Mouse (Mus musculus) neural tube, embryonic 15.5 days (tissue): ENCODE data around the gene Osbpl10. TPM values are rescaled to one million over a fixed set of nuclear protein-coding genes. Genes with fewer than 3 reads are reported as not detected.

Experiments used
- ATAC-seq: fragments of 200-750 bp; cut with Nextera tagmentation; 2 replicates; pipeline ENCODE4 v1.8.0; 2017; ENCODE audit warnings: mild to moderate bottlenecking, moderate TSS enrichment, moderate library complexity; ENCODE audit not compliant: low FRiP score
- H3K27ac ChIP-seq: fragments of 300-500 bp; sonication (generic); replicated peaks from 2 replicates; pipeline ENCODE4 v1.5.1; 2015; ENCODE audit warnings: mild to moderate bottlenecking, inconsistent platforms
- H3K27me3 ChIP-seq: fragments of 300-500 bp; sonication (generic); replicated peaks from 2 replicates; pipeline ENCODE4 v1.6.1; 2015; ENCODE audit warnings: inconsistent platforms
- H3K36me3 ChIP-seq: fragments of 300-500 bp; sonication (generic); 2 replicates; pipeline ENCODE4 v1.6.1; 2015; ENCODE audit warnings: inconsistent platforms
- H3K4me1 ChIP-seq: fragments of 300-500 bp; sonication (generic); 2 replicates; pipeline ENCODE4 v1.6.1; 2015; ENCODE audit warnings: inconsistent platforms
- H3K4me2 ChIP-seq: fragments of 300-500 bp; sonication (generic); 2 replicates; pipeline ENCODE4 v1.6.1; 2015; ENCODE audit warnings: inconsistent platforms, mild to moderate bottlenecking, moderate library complexity
- H3K4me3 ChIP-seq: fragments of 300-500 bp; sonication (generic); replicated peaks from 2 replicates; pipeline ENCODE4 v1.5.1; 2015; ENCODE audit warnings: mild to moderate bottlenecking, inconsistent platforms
- H3K9ac ChIP-seq: fragments of 300-500 bp; sonication (generic); replicated peaks from 2 replicates; pipeline ENCODE4 v1.6.1; 2015; ENCODE audit warnings: mild to moderate bottlenecking, inconsistent platforms
- H3K9me3 ChIP-seq: fragments of 300-500 bp; sonication (generic); replicated peaks from 2 replicates; pipeline ENCODE4 v1.6.1; 2016; ENCODE audit warnings: inconsistent platforms
- WGBS: fragments of 180-500 bp; shearing (Covaris S2); methylation state at CpG from one replicate; pipeline ENCODE4 v1.1.7; 2015; ENCODE audit warnings: mixed read lengths; 5-methylcytosine and 5-hydroxymethylcytosine counted together
- polyA plus RNA-seq: library from polyadenylated mRNA; unstranded; fragments of >200 nt; fragmentation: Nextera tagmentation; extraction: Ambion mirVana; gene quantifications from 2 replicates; pipeline ENCODE4 v1.2.1, GENCODE M21; 2015

Gene Osbpl10
- 3.1 and 8.1 TPM in 2 replicates for polyA plus RNA-seq

- H3K27me3 ChIP-seq, result 0 out of 2 replicates have a peak, but pooled peaks cover 2% of the 10 kb centered on the region
- peak within 1 kb of the TSS; percentile 84 for H3K4me3 ChIP-seq
- H3K9ac ChIP-seq, result peak within 1 kb of the TSS; percentile 91
- peak; percentile 89 for ATAC-seq
- under 1% methylated on average over 66 of the region's 86 CpGs for WGBS
- H3K36me3 ChIP-seq, result no peaks in the 10 kb centered on the region
- H3K4me2 ChIP-seq, result peak within 1 kb of the TSS; percentile 88
- peak within 1 kb of the TSS; percentile 88 for H3K27ac ChIP-seq
- no peaks in the 10 kb centered on the region for H3K9me3 ChIP-seq
- peaks cover 18% of the 10 kb centered on the region for H3K4me1 ChIP-seq
These were observed at the start of gene Osbpl10 for GRCm38 (mm10) chr9:114978281-114979111. Osbpl10 (plus strand) TSS chr9:114978569.

GRCm38 (mm10) chr9:114930464-114931090 lies 47.8 kb upstream of the Osbpl10 start:
- H3K27me3 ChIP-seq, result no peaks in the 10 kb centered on the region
- WGBS, result 76% methylated on average over 9 of the region's 9 CpGs
- no peak overlapping the region for H3K4me2 ChIP-seq
- no peak overlapping the region for H3K4me3 ChIP-seq
- ATAC-seq, result no peak
- H3K27ac ChIP-seq, result no peak overlapping the region
- H3K9me3 ChIP-seq, result no peaks in the 10 kb centered on the region
- H3K36me3 ChIP-seq, result no peaks in the 10 kb centered on the region
- no peak overlapping the region for H3K9ac ChIP-seq
- H3K4me1 ChIP-seq, result peaks cover 28% of the 10 kb centered on the region

GRCm38 (mm10) chr9:114932607-114933006 lies 45.8 kb upstream of the Osbpl10 start:
- peaks cover 23% of the 10 kb centered on the region for H3K4me1 ChIP-seq
- peak overlapping the region; percentile 96 for H3K4me2 ChIP-seq
- no peaks in the 10 kb centered on the region for H3K36me3 ChIP-seq
- no peaks in the 10 kb centered on the region for H3K9me3 ChIP-seq
- peak overlapping the region; percentile 77 for H3K4me3 ChIP-seq
- ATAC-seq, result no peak
- no peak overlapping the region for H3K27ac ChIP-seq
- no peaks in the 10 kb centered on the region for H3K27me3 ChIP-seq
- WGBS, result 20% methylated on average over 13 of the region's 13 CpGs
- H3K9ac ChIP-seq, result peak overlapping the region; percentile 74

GRCm38 (mm10) chr9:114933037-114933722 lies 45.2 kb upstream of the Osbpl10 start:
- WGBS, result 1% methylated on average over 50 of the region's 50 CpGs
- peak overlapping the region; percentile 85 for H3K27ac ChIP-seq
- H3K4me2 ChIP-seq, result peak overlapping the region; percentile 96
- ATAC-seq, result peak; percentile 39
- H3K9ac ChIP-seq, result peak overlapping the region; percentile 74
- H3K4me3 ChIP-seq, result peak overlapping the region; percentile 77
- H3K27me3 ChIP-seq, result no peaks in the 10 kb centered on the region
- H3K9me3 ChIP-seq, result no peaks in the 10 kb centered on the region
- peaks cover 23% of the 10 kb centered on the region for H3K4me1 ChIP-seq
- no peaks in the 10 kb centered on the region for H3K36me3 ChIP-seq

- WGBS, result 0% methylated on average over 30 of the region's 30 CpGs
- H3K9ac ChIP-seq, result peak within 1 kb of the TSS; percentile 74
- peaks cover 23% of the 10 kb centered on the region for H3K4me1 ChIP-seq
These were observed 44.6 kb upstream of the Osbpl10 start, which contains the start of gene Gpd1l for GRCm38 (mm10) chr9:114933723-114934171. Gpd1l (minus strand) TSS chr9:114933987.

GRCm38 (mm10) chr9:114934231-114934630 lies 44.1 kb upstream of the Osbpl10 start:
- Histone ChIP-seq H3K9me3 (no peaks in the 10 kb centered on the region), H3K4me1 (peaks cover 23% of the 10 kb centered on the region), H3K4me2 (peak overlapping the region; percentile 96), H3K9ac (no peak overlapping the region), H3K27ac (no peak overlapping the region), H3K27me3 (no peaks in the 10 kb centered on the region), H3K4me3 (peak overlapping the region; percentile 77), H3K36me3 (no peaks in the 10 kb centered on the region)
- 72% methylated on average over 11 of the region's 11 CpGs for WGBS
- ATAC-seq, result peak; percentile 12; the same call in 1 of the 2 replicates

More at GRCm38 (mm10) chr9:114933723-114934171, 44.6 kb upstream of the Osbpl10 start, which contains the start of gene Gpd1l:
- peak within 1 kb of the TSS; percentile 85 for H3K27ac ChIP-seq
- peak within 1 kb of the TSS; percentile 77 for H3K4me3 ChIP-seq
- H3K9me3 ChIP-seq, result no peaks in the 10 kb centered on the region
- no peaks in the 10 kb centered on the region for H3K36me3 ChIP-seq
- peak within 1 kb of the TSS; percentile 96 for H3K4me2 ChIP-seq
- H3K27me3 ChIP-seq, result no peaks in the 10 kb centered on the region
- peak; percentile 97 for ATAC-seq

- no peak overlapping the region for H3K4me2 ChIP-seq
- no peak overlapping the region for H3K4me3 ChIP-seq
- 83% methylated on average over 4 of the region's 4 CpGs for WGBS
- H3K9ac ChIP-seq, result no peak overlapping the region
- H3K36me3 ChIP-seq, result no peaks in the 10 kb centered on the region
- no peak for ATAC-seq
- no peak overlapping the region for H3K27ac ChIP-seq
- no peaks in the 10 kb centered on the region for H3K9me3 ChIP-seq
- peaks cover 23% of the 10 kb centered on the region for H3K4me1 ChIP-seq
- no peaks in the 10 kb centered on the region for H3K27me3 ChIP-seq
These were observed 43.0 kb upstream of the Osbpl10 start for GRCm38 (mm10) chr9:114935321-114935720.

- H3K4me3 ChIP-seq, result no peak overlapping the region
- no peak overlapping the region for H3K9ac ChIP-seq
- no peaks in the 10 kb centered on the region for H3K36me3 ChIP-seq
- WGBS, result 86% methylated on average over 2 of the region's 2 CpGs
- H3K4me1 ChIP-seq, result peaks cover 16% of the 10 kb centered on the region
- H3K4me2 ChIP-seq, result no peak overlapping the region
- ATAC-seq, result no peak
- no peaks in the 10 kb centered on the region for H3K27me3 ChIP-seq
- H3K27ac ChIP-seq, result no peak overlapping the region
- H3K9me3 ChIP-seq, result no peaks in the 10 kb centered on the region
These were observed 41.7 kb upstream of the Osbpl10 start for GRCm38 (mm10) chr9:114936687-114937086.

- no peak overlapping the region for H3K4me2 ChIP-seq
- H3K27ac ChIP-seq, result no peak overlapping the region
- 88% methylated on average over 3 of the region's 3 CpGs for WGBS
- no peak overlapping the region for H3K4me3 ChIP-seq
- H3K9ac ChIP-seq, result no peak overlapping the region
- ATAC-seq, result no peak
- no peaks in the 10 kb centered on the region for H3K36me3 ChIP-seq
- H3K4me1 ChIP-seq, result no peaks in the 10 kb centered on the region
- H3K9me3 ChIP-seq, result no peaks in the 10 kb centered on the region
- no peaks in the 10 kb centered on the region for H3K27me3 ChIP-seq
These were observed 33.7 kb upstream of the Osbpl10 start for GRCm38 (mm10) chr9:114944642-114945041.

GRCm38 (mm10) chr9:114945576-114945975 lies 32.8 kb upstream of the Osbpl10 start:
- no peak overlapping the region for H3K9ac ChIP-seq
- no peaks in the 10 kb centered on the region for H3K4me1 ChIP-seq
- no peaks in the 10 kb centered on the region for H3K9me3 ChIP-seq
- H3K4me3 ChIP-seq, result no peak overlapping the region
- WGBS, result 86% methylated on average over 6 of the region's 6 CpGs
- no peaks in the 10 kb centered on the region for H3K27me3 ChIP-seq
- H3K4me2 ChIP-seq, result no peak overlapping the region
- no peak overlapping the region for H3K27ac ChIP-seq
- H3K36me3 ChIP-seq, result no peaks in the 10 kb centered on the region
- no peak for ATAC-seq

GRCm38 (mm10) chr9:114948395-114948794 lies 30.0 kb upstream of the Osbpl10 start:
- Histone ChIP-seq H3K4me3 (no peak overlapping the region), H3K36me3 (no peaks in the 10 kb centered on the region), H3K9me3 (no peaks in the 10 kb centered on the region), H3K4me2 (no peak overlapping the region), H3K27ac (no peak overlapping the region), H3K4me1 (no peaks in the 10 kb centered on the region), H3K9ac (no peak overlapping the region), H3K27me3 (no peaks in the 10 kb centered on the region)
- ATAC-seq, result no peak
- WGBS, result 58% methylated on average over 5 of the region's 5 CpGs
